Mouse (Mus musculus): ENCODE measurements around the gene Gpr180. TPM values are rescaled to one million over a fixed set of nuclear protein-coding genes. Genes with fewer than 3 reads are reported as not detected.
"Not testable (repeated sequence)": the region's sequence is repeated elsewhere in the genome, so short reads cannot be mapped to it uniquely, and the experiment has no call there.

Gene Gpr180
- polyA plus RNA-seq, 1 experiment from 2014 or later: 38.8 TPM

DNA sequence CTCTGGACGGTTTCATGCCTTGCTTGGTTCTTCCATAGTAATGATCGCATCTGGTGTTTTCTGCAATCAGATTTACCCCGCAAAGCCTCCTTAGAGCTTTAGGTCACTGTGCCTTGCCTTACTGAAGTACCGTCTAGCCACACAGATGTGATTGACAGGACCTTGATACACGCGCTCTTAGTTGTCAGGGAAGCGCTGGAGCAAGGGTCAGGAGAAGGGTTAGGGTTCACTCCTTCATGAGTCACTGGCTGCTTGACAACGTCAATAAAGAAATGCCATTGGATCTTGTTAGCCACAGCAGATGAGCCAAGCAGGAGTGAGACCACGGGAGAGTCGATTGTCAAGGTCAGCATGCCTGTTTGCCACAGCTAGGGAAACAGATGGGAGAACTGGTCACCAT lies 11.6 kb downstream of the Gpr180 start:
- Histone ChIP-seq H3K4me3 (replicated peaks; ENCODE audit: low read depth, low read length) (no peak overlapping the region), H3K36me3 (ENCODE audit: control insufficient read depth, insufficient read depth, low read length) (peaks cover 10% of the 10 kb centered on the region; the same call in 1 of the 2 replicates), H3K4me2 (ENCODE audit: low read length) (no peak overlapping the region), H3K27me3 (ENCODE audit: control insufficient read depth, insufficient read depth, low read length) (no peaks in the 10 kb centered on the region), H3K27ac (replicated peaks; ENCODE audit: low read depth, low read length) (no peak overlapping the region), H3K9ac (replicated peaks; ENCODE audit: low read length) (no peak overlapping the region), H3K4me1 (ENCODE audit: control insufficient read depth, insufficient read depth, low read length) (no peaks in the 10 kb centered on the region), H3K9me3 (ENCODE audit: control insufficient read depth, low read length) (no peaks in the 10 kb centered on the region)
- 76% methylated on average over 10 of the region's 10 CpGs for WGBS
- ATAC-seq (ENCODE audit: low FRiP score, low TSS enrichment): no peak
- DNase-seq: no peak

DNA sequence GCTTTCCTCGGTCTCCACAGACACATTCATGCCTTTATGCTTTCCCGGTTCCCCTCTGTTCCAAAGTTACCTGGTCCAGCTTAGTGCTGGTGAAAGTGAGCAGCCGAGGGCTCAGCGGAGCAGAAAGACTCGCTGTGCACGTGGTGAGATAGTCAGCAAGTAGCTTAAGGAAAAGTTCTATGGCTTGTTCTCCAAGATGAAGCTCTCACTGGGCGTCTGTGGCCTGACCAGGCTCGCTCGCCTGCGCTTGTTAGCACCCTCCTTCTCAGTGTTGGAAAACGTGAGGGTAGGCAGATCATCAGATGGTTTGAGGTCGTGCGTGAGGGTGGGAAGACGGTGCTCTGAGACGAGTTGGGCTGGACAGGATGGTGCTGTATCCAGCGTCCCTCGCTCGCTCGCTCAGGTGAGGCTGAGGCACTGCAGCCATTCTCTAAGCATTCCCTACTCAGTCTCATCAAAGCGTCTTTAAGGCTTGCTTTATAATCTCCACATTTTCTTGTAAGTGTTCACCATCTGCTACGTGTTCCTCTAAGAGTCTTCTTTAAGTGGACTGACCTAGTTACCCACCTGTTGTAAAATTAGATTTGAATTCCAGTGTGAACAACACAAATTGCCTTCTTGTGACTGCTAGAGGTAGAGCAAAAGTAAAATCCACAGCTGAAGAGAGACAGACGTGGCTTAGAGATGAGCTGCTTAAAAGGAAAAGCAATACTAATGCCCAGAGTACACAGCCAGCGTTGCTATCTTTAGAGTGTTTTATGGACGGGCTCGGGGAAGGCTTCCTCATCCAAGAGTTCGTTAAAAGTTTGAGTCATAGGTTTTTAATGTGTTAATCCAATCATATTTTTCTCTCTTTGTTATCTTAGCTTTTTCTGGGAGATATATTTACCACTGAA lies 13.9 kb downstream of the Gpr180 start:
- Histone ChIP-seq H3K4me1 (ENCODE audit: control insufficient read depth, insufficient read depth, low read length) (no peaks in the 10 kb centered on the region), H3K36me3 (ENCODE audit: control insufficient read depth, insufficient read depth, low read length) (peaks cover 18% of the 10 kb centered on the region), H3K4me2 (ENCODE audit: low read length) (no peak overlapping the region), H3K4me3 (replicated peaks; ENCODE audit: low read depth, low read length) (no peak overlapping the region), H3K9ac (replicated peaks; ENCODE audit: low read length) (no peak overlapping the region), H3K27ac (replicated peaks; ENCODE audit: low read depth, low read length) (no peak overlapping the region), H3K9me3 (ENCODE audit: control insufficient read depth, low read length) (no peaks in the 10 kb centered on the region), H3K27me3 (ENCODE audit: control insufficient read depth, insufficient read depth, low read length) (no peaks in the 10 kb centered on the region)
- WGBS: 92% methylated on average over 26 of the region's 26 CpGs
- ATAC-seq (ENCODE audit: low FRiP score, low TSS enrichment): no peak
- DNase-seq: no peak

DNA sequence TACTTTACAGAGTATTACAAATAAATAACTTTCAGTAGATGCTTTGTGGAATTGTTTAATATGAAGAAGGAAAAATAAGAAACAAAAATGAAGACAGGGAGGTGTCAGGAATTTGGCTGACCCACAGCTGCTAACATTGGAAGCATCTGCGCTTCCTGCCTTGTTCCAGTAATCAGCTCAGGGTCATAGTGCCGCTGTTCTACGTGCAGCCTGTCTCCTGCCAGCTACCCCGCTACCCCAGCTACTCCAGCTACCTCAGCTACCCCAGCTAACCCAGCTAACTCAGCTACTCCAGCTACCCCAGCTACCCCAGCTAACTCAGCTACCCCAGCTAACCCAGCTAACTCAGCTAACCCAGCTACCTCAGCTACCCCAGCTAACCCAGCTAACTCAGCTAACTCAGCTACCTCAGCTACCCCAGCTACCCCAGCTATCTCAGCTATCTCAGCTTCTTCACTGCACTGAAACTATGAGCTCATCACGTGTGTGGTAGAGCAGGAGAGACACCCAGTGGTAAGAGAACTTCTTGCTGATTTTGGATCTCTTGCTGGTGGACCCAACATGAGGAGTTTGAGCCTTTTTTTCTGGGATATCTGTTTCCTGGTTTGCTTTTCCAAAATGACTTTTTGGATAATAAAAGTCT lies 14.8 kb downstream of the Gpr180 start:
- DNase-seq (peak; percentile 58), ATAC-seq (ENCODE audit: low FRiP score, low TSS enrichment) (no peak)
- H3K9ac ChIP-seq (replicated peaks; ENCODE audit: low read length): no peak overlapping the region
- H3K4me2 ChIP-seq (ENCODE audit: low read length): no peak overlapping the region
- H3K4me3 ChIP-seq (replicated peaks; ENCODE audit: low read depth, low read length): no peak overlapping the region
- H3K4me1 ChIP-seq (ENCODE audit: control insufficient read depth, insufficient read depth, low read length): no peaks in the 10 kb centered on the region
- no peak overlapping the region for H3K27ac ChIP-seq (replicated peaks; ENCODE audit: low read depth, low read length)
- peaks cover 18% of the 10 kb centered on the region for H3K36me3 ChIP-seq (ENCODE audit: control insufficient read depth, insufficient read depth, low read length)
- 81% methylated on average over 5 of the region's 5 CpGs for WGBS
- H3K27me3 ChIP-seq (ENCODE audit: control insufficient read depth, insufficient read depth, low read length): no peaks in the 10 kb centered on the region
- H3K9me3 ChIP-seq (ENCODE audit: control insufficient read depth, low read length): no peaks in the 10 kb centered on the region

DNA sequence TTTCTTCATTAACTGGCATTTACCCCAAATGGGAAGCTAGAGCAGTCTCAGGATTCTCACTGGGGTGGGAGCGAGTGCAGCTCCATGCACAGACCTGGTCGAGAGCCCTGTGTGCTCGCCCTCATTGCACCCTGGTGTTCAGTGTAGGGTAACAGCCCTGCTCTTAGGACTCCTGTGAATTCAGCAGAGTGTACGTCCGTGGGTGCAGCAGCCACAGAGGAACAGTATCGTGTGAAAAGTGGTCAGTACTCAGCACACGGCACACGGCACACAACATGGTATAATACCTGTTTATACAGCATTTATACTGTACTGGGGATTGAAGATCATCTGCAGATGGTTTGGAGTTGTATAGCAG lies 15.3 kb downstream of the Gpr180 start:
- no peak overlapping the region for H3K27ac ChIP-seq (replicated peaks; ENCODE audit: low read depth, low read length)
- H3K4me1 ChIP-seq (ENCODE audit: control insufficient read depth, insufficient read depth, low read length): no peaks in the 10 kb centered on the region
- WGBS: 96% methylated on average over 8 of the region's 8 CpGs
- H3K4me3 ChIP-seq (replicated peaks; ENCODE audit: low read depth, low read length): no peak overlapping the region
- no peaks in the 10 kb centered on the region for H3K27me3 ChIP-seq (ENCODE audit: control insufficient read depth, insufficient read depth, low read length)
- ATAC-seq (ENCODE audit: low FRiP score, low TSS enrichment): no peak
- no peak overlapping the region for H3K4me2 ChIP-seq (ENCODE audit: low read length)
- no peak overlapping the region for H3K9ac ChIP-seq (replicated peaks; ENCODE audit: low read length)
- H3K9me3 ChIP-seq (ENCODE audit: control insufficient read depth, low read length): no peaks in the 10 kb centered on the region
- DNase-seq: no peak
- peaks cover 18% of the 10 kb centered on the region for H3K36me3 ChIP-seq (ENCODE audit: control insufficient read depth, insufficient read depth, low read length)

DNA sequence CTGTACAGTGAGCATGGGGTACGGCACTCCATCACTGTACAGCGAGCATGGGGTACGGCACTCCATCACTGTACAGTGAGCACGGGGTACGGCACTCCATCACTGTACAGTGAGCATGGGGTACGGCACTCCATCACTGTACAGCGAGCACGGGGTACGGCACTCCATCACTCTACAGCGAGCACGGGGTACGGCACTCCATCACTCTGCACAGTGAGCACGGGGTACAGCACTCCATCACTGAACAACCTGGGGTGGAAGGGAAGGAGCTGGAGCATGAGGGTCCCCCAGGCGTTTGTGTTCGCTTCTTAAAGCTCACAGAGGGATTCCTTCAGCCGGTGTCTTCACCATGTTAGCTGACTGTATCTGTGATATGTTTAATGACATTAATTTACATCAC lies 19.1 kb downstream of the Gpr180 start:
- H3K4me2 ChIP-seq (ENCODE audit: low read length); ATAC-seq (ENCODE audit: low FRiP score, low TSS enrichment); H3K9me3 ChIP-seq (ENCODE audit: control insufficient read depth, low read length); H3K4me3 ChIP-seq (replicated peaks; ENCODE audit: low read depth, low read length); H3K9ac ChIP-seq (replicated peaks; ENCODE audit: low read length); H3K27ac ChIP-seq (replicated peaks; ENCODE audit: low read depth, low read length); H3K27me3 ChIP-seq (ENCODE audit: control insufficient read depth, insufficient read depth, low read length); H3K4me1 ChIP-seq (ENCODE audit: control insufficient read depth, insufficient read depth, low read length); DNase-seq: not testable (repeated sequence)
- WGBS: 94% methylated on average over 16 of the region's 16 CpGs
- H3K36me3 ChIP-seq (ENCODE audit: control insufficient read depth, insufficient read depth, low read length): peaks cover 28% of the 10 kb centered on the region

DNA sequence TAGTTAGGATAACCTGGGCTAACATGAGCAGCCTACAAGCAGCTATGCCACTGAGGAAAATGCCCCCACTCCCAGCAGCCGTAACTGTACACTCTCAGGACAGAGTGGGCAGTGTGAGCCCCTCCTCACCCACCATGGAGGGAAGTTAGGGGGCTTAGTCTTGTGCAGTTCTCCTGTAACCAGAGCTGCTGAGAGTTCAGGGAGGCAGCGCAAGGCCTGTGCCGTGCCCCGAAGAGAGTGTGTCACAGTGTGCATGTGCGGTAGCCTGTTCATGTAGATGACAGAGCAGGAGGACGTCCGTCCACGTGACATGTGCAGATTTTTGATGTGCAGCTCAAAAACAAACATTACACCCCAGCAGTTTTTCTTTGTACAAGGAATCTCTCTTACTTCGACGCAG lies 19.8 kb downstream of the Gpr180 start:
- no peak overlapping the region for H3K4me2 ChIP-seq (ENCODE audit: low read length)
- no peak for ATAC-seq (ENCODE audit: low FRiP score, low TSS enrichment)

DNA sequence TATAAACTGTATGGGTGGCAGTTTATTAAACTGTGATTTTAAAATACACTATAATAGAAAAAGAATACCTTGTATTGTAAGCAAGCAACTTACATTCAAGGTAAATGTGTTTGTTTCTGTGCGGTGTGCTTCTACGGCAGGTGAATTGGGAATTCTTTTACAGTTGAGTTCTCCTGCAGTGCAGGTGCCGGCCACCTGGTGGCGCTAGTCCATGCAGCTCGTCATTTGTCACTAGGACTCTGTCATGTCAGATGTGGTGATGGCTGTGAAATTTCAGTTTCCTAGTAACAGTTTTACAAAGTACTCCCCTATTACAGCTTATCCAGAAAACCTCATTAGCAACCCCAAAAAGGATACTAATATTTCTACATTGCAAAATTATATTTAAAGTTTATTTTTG lies 20.2 kb downstream of the Gpr180 start:
- H3K27ac ChIP-seq (replicated peaks; ENCODE audit: low read depth, low read length): no peak overlapping the region

More for the DNA sequence above, 19.8 kb downstream of the Gpr180 start:
- Histone ChIP-seq H3K36me3 (ENCODE audit: control insufficient read depth, insufficient read depth, low read length) (peaks cover 35% of the 10 kb centered on the region), H3K27me3 (ENCODE audit: control insufficient read depth, insufficient read depth, low read length) (no peaks in the 10 kb centered on the region), H3K9ac (replicated peaks; ENCODE audit: low read length) (no peak overlapping the region), H3K27ac (replicated peaks; ENCODE audit: low read depth, low read length) (no peak overlapping the region), H3K9me3 (ENCODE audit: control insufficient read depth, low read length) (no peaks in the 10 kb centered on the region), H3K4me3 (replicated peaks; ENCODE audit: low read depth, low read length) (no peak overlapping the region), H3K4me1 (ENCODE audit: control insufficient read depth, insufficient read depth, low read length) (no peaks in the 10 kb centered on the region)
- WGBS: 79% methylated on average over 10 of the region's 10 CpGs
- no peak for DNase-seq

DNA sequence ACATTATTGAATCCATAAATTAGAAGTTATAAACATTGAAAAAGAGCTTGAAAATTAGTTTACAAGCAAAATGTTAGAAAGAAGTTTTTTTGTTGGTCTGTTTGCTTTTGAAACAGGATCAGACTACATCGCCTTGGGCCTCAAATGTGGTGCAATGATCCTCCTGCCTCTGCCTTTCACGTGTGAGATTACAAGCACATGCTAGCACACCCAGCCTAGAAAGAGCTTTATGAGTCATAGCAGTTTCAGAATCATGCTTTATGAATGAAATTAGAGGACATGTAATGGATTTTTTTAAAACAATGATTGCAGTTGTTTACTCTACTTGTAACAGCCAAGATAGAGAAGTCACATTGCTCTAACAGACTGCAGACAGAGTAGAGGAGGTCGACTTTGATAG lies 24.8 kb downstream of the Gpr180 start:
- DNase-seq (no peak), ATAC-seq (ENCODE audit: low FRiP score, low TSS enrichment) (no peak)
- Histone ChIP-seq H3K4me1 (ENCODE audit: control insufficient read depth, insufficient read depth, low read length) (no peaks in the 10 kb centered on the region), H3K9me3 (ENCODE audit: control insufficient read depth, low read length) (no peaks in the 10 kb centered on the region), H3K27ac (replicated peaks; ENCODE audit: low read depth, low read length) (no peak overlapping the region), H3K4me3 (replicated peaks; ENCODE audit: low read depth, low read length) (no peak overlapping the region), H3K36me3 (ENCODE audit: control insufficient read depth, insufficient read depth, low read length) (peaks cover 41% of the 10 kb centered on the region), H3K4me2 (ENCODE audit: low read length) (no peak overlapping the region), H3K27me3 (ENCODE audit: control insufficient read depth, insufficient read depth, low read length) (no peaks in the 10 kb centered on the region), H3K9ac (replicated peaks; ENCODE audit: low read length) (no peak overlapping the region)
- WGBS: 90% methylated on average over 3 of the region's 3 CpGs

More for the DNA sequence above, 20.2 kb downstream of the Gpr180 start:
- peaks cover 39% of the 10 kb centered on the region for H3K36me3 ChIP-seq (ENCODE audit: control insufficient read depth, insufficient read depth, low read length)
- ATAC-seq (ENCODE audit: low FRiP score, low TSS enrichment) (no peak), DNase-seq (peak; percentile 79)
- no peak overlapping the region for H3K9ac ChIP-seq (replicated peaks; ENCODE audit: low read length)
- no peak overlapping the region for H3K4me3 ChIP-seq (replicated peaks; ENCODE audit: low read depth, low read length)
- H3K27me3 ChIP-seq (ENCODE audit: control insufficient read depth, insufficient read depth, low read length): no peaks in the 10 kb centered on the region
- no peak overlapping the region for H3K4me2 ChIP-seq (ENCODE audit: low read length)
- H3K4me1 ChIP-seq (ENCODE audit: control insufficient read depth, insufficient read depth, low read length): no peaks in the 10 kb centered on the region
- 17% methylated on average over 5 of the region's 5 CpGs for WGBS
- H3K9me3 ChIP-seq (ENCODE audit: control insufficient read depth, low read length): no peaks in the 10 kb centered on the region

DNA sequence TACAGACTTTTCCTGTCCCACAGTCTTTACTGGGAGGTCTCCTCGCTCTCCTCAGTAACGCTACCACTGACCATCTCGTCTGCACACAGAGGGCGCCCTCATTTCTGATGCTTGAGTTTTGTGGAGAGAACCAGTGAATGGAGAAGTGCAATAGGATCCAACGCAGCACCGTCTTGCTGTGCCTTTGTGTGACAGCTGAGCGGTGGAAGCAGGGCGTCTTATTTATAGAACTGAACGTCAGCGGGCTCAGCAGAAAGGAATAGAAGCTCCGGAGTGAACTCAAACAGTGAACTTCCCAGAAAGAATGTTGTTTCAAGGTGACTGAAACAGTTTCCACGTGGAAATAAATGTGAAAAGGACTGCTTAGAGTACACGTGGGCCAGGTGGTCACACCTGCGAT lies 25.7 kb downstream of the Gpr180 start:
- no peak overlapping the region for H3K4me3 ChIP-seq (replicated peaks; ENCODE audit: low read depth, low read length)
- ATAC-seq (ENCODE audit: low FRiP score, low TSS enrichment) (no peak), DNase-seq (peak; percentile 32)
- H3K27me3 ChIP-seq (ENCODE audit: control insufficient read depth, insufficient read depth, low read length): no peaks in the 10 kb centered on the region
- no peak overlapping the region for H3K27ac ChIP-seq (replicated peaks; ENCODE audit: low read depth, low read length)
- H3K9me3 ChIP-seq (ENCODE audit: control insufficient read depth, low read length): no peaks in the 10 kb centered on the region
- no peak overlapping the region for H3K4me2 ChIP-seq (ENCODE audit: low read length)
- H3K4me1 ChIP-seq (ENCODE audit: control insufficient read depth, insufficient read depth, low read length): no peaks in the 10 kb centered on the region
- no peak overlapping the region for H3K9ac ChIP-seq (replicated peaks; ENCODE audit: low read length)
- WGBS: 46% methylated on average over 14 of the region's 14 CpGs
- H3K36me3 ChIP-seq (ENCODE audit: control insufficient read depth, insufficient read depth, low read length): peaks cover 41% of the 10 kb centered on the region

Measured in midbrain, embryonic 14.5 days (tissue).